8 mouse cellular contexts compared by ENCODE assay signal in the genomic region with DNA sequence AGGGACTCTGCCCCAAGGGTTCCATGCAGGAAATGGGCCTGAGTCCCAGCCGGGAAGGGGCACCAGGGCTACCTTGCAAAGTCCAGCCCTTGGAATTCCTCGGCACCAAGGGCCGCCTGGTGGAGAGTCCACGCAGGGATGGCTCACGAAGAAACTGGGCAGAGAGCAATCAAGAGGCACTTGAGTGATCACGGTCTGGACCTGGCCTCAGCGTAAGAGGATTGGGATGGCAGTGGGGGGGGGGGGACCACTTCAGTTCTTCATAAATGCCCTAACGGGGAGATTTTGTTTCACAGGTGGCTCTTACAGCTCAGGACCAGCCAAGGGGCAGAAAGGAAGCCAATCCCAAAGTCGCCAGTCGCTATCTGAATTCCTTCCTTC. TPM values are rescaled to one million over a fixed set of nuclear protein-coding genes. Genes with fewer than 3 reads are reported as not detected.
DNase-seq lines count a peak whose midpoint lies in the region; ATAC-seq and TF ChIP-seq lines count a peak whose summit lies in the region.

No protein-coding gene starts in this region.

- peak; percentile 41 for TF ChIP-seq CTCF in layer of hippocampus, adult 2 months (conservative IDR thresholded peaks at IDR 0.05)

- H3K9ac ChIP-seq in hindbrain, embryonic 12.5 days: peak overlapping the region; percentile 46
- peak overlapping the region; percentile 31; the same call in 1 of the 2 replicates for H3K9ac ChIP-seq in limb, embryonic 12.5 days (replicated peaks)
- peak overlapping the region; percentile 16; the same call in 1 of the 2 replicates for H3K9ac ChIP-seq in neural tube, embryonic 14.5 days (replicated peaks; ENCODE audit: low read depth, low read length)

- 5% methylated on average over 10 of the region's 10 CpGs for WGBS in hindbrain, embryonic 12.5 days
- WGBS in limb, embryonic 12.5 days: 8% methylated on average over 10 of the region's 10 CpGs
- WGBS in neural tube, embryonic 14.5 days: 4% methylated on average over 10 of the region's 10 CpGs

- peak; percentile 20; the same call in 1 of the 2 replicates for ATAC-seq in hindbrain, embryonic 12.5 days (ENCODE audit: low FRiP score)
- ATAC-seq in limb, embryonic 12.5 days (ENCODE audit: insufficient number of reproducible peaks, insufficient read depth, low FRiP score, low TSS enrichment, low read depth): no peak
- no peak for ATAC-seq in neural tube, embryonic 14.5 days (ENCODE audit: low read depth)

- peaks cover 56% of the 10 kb centered on the region for H3K4me1 ChIP-seq in hindbrain, embryonic 12.5 days
- H3K4me1 ChIP-seq in limb, embryonic 12.5 days (replicated peaks): peaks cover 46% of the 10 kb centered on the region
- H3K4me1 ChIP-seq in neural tube, embryonic 14.5 days (ENCODE audit: control insufficient read depth, insufficient read depth, low read length): peaks cover 43% of the 10 kb centered on the region

- no peak overlapping the region for H3K4me3 ChIP-seq in layer of hippocampus, adult 2 months
- no peak overlapping the region for H3K4me3 ChIP-seq in hindbrain, embryonic 12.5 days
- H3K4me3 ChIP-seq in limb, embryonic 12.5 days (replicated peaks): peak overlapping the region; percentile 6; the same call in 1 of the 2 replicates
- no peak overlapping the region for H3K4me3 ChIP-seq in neural tube, embryonic 14.5 days (ENCODE audit: low read depth, low read length)

- H3K27me3 ChIP-seq in hindbrain, embryonic 12.5 days: no peaks in the 10 kb centered on the region
- no peaks in the 10 kb centered on the region for H3K27me3 ChIP-seq in limb, embryonic 12.5 days
- H3K27me3 ChIP-seq in neural tube, embryonic 14.5 days (ENCODE audit: control insufficient read depth, insufficient read depth, low read length): no peaks in the 10 kb centered on the region

- H3K9me3 ChIP-seq in hindbrain, embryonic 12.5 days (replicated peaks): no peaks in the 10 kb centered on the region
- no peaks in the 10 kb centered on the region for H3K9me3 ChIP-seq in limb, embryonic 12.5 days
- H3K9me3 ChIP-seq in neural tube, embryonic 14.5 days (ENCODE audit: control insufficient read depth, low read length): no peaks in the 10 kb centered on the region

- H3K27ac ChIP-seq in layer of hippocampus, adult 2 months: peak overlapping the region; percentile 83
- peak overlapping the region; percentile 95 for H3K27ac ChIP-seq in hindbrain, embryonic 12.5 days
- H3K27ac ChIP-seq in limb, embryonic 12.5 days: peak overlapping the region; percentile 92
- H3K27ac ChIP-seq in neural tube, embryonic 14.5 days (ENCODE audit: low read depth, low read length): peak overlapping the region; percentile 90

- H3K4me2 ChIP-seq in hindbrain, embryonic 12.5 days (replicated peaks): peak overlapping the region; percentile 38
- peak overlapping the region; percentile 45 for H3K4me2 ChIP-seq in limb, embryonic 12.5 days
- peak overlapping the region; percentile 9; the same call in 1 of the 2 replicates for H3K4me2 ChIP-seq in neural tube, embryonic 14.5 days (ENCODE audit: low read depth, low read length)

- peaks cover 8% of the 10 kb centered on the region for H3K36me3 ChIP-seq in hindbrain, embryonic 12.5 days
- H3K36me3 ChIP-seq in limb, embryonic 12.5 days: peaks cover 7% of the 10 kb centered on the region; the same call in 1 of the 2 replicates
- no peaks in the 10 kb centered on the region for H3K36me3 ChIP-seq in neural tube, embryonic 14.5 days (ENCODE audit: control insufficient read depth, insufficient read depth, low read length)

- no peak for DNase-seq in layer of hippocampus, adult 2 months (ENCODE audit: low spot score in 2 of 2)
- DNase-seq in layer of hippocampus, postnatal 14 days (ENCODE audit: low spot score in 2 of 2): no peak
- DNase-seq in cerebellum, adult 8-10 months: no peak
- no peak for DNase-seq in urinary bladder, postnatal 4 days (ENCODE audit: low spot score in 2 of 2)
- no peak for DNase-seq in ovary, adult 18-20 months (ENCODE audit: low spot score)

RNA-seq across cellular contexts. Expression of gene Arhgef10l, which starts 41.7 kb away (rescaled TPM):
- 10 to 100 TPM; 43.9 to 52.8 TPM for total RNA-seq in layer of hippocampus, adult 2 months (2021)
- 10 to 100 TPM; 48.8 to 50.8 TPM for total RNA-seq in layer of hippocampus, postnatal 14 days (2021)
- 31.2 and 31.7 TPM in 2 replicates for polyA plus RNA-seq in hindbrain, embryonic 12.5 days (2016; fragmentation: Nextera tagmentation; extraction: Ambion mirVana)
- polyA plus RNA-seq in limb, embryonic 12.5 days (2016; fragmentation: Nextera tagmentation; extraction: Ambion mirVana): 18.1 and 20.0 TPM in 2 replicates
- polyA plus RNA-seq in neural tube, embryonic 14.5 days (2014; fragmentation: Nextera tagmentation; extraction: Ambion mirVana): 18.8 and 24.4 TPM in 2 replicates
